Mouse (Mus musculus) liver, embryonic 12.5 days (tissue): ENCODE measurements around the gene Ndufs8. TPM values are rescaled to one million over a fixed set of nuclear protein-coding genes. Genes with fewer than 3 reads are reported as not detected.

Experiments used
- ATAC-seq: fragments of 200-750 bp; cut with Nextera tagmentation; 2 replicates; pipeline ENCODE4 v1.8.0; 2017; ENCODE audit warnings: moderate number of reproducible peaks, mild to moderate bottlenecking, moderate library complexity
- H3K27ac ChIP-seq: fragments of 300-500 bp; sonication (generic); 2 replicates; pipeline ENCODE4 v1.5.1; 2016; ENCODE audit warnings: mild to moderate bottlenecking
- H3K27me3 ChIP-seq: fragments of 300-500 bp; sonication (generic); replicated peaks from 2 replicates; pipeline ENCODE4 v1.6.1; 2016; ENCODE audit warnings: mild to moderate bottlenecking, moderate library complexity
- H3K36me3 ChIP-seq: fragments of 300-500 bp; sonication (generic); 2 replicates; pipeline ENCODE4 v1.6.1; 2016; ENCODE audit warnings: mild to moderate bottlenecking, moderate library complexity
- H3K4me1 ChIP-seq: fragments of 300-500 bp; sonication (generic); 2 replicates; pipeline ENCODE4 v1.6.1; 2016
- H3K4me2 ChIP-seq: fragments of 300-500 bp; sonication (generic); 2 replicates; pipeline ENCODE4 v1.6.1; 2016; ENCODE audit warnings: mild to moderate bottlenecking, moderate library complexity
- H3K4me3 ChIP-seq: fragments of 300-500 bp; sonication (generic); 2 replicates; pipeline ENCODE4 v1.5.1; 2016; ENCODE audit warnings: mild to moderate bottlenecking, moderate library complexity
- H3K9ac ChIP-seq: fragments of 300-500 bp; sonication (generic); 2 replicates; pipeline ENCODE4 v1.6.1; 2016; ENCODE audit warnings: mild to moderate bottlenecking, moderate library complexity
- H3K9me3 ChIP-seq: fragments of 300-500 bp; sonication (generic); replicated peaks from 2 replicates; pipeline ENCODE4 v1.6.1; 2016; ENCODE audit warnings: mild to moderate bottlenecking, moderate library complexity
- WGBS: fragments of 180-500 bp; shearing (Covaris S2); methylation state at CpG from one replicate; pipeline ENCODE4 v1.1.7; 2016; ENCODE audit not compliant: insufficient replicate concordance; 5-methylcytosine and 5-hydroxymethylcytosine counted together
- polyA plus RNA-seq: library from polyadenylated mRNA; unstranded; fragments of >200 nt; fragmentation: Nextera tagmentation; extraction: Ambion mirVana; gene quantifications from 2 replicates; pipeline ENCODE4 v1.2.1, GENCODE M21; 2016

The Ndufs8 gene
- polyA plus RNA-seq, 1 experiment from 2014 or later, result 218 TPM

GRCm38 (mm10) chr19:3928779-3929178, 16.2 kb upstream of the Ndufs8 start:
- H3K27ac ChIP-seq, result peak overlapping the region; percentile 45; the same call in 1 of the 2 replicates
- no peak overlapping the region for H3K4me2 ChIP-seq
- no peaks in the 10 kb centered on the region for H3K36me3 ChIP-seq
- H3K9me3 ChIP-seq, result no peaks in the 10 kb centered on the region
- H3K4me3 ChIP-seq, result no peak overlapping the region
- H3K4me1 ChIP-seq, result peaks cover 39% of the 10 kb centered on the region
- H3K9ac ChIP-seq, result no peak overlapping the region
- H3K27me3 ChIP-seq, result peaks cover 8% of the 10 kb centered on the region; the same call in 1 of the 2 replicates
- ATAC-seq, result no peak
- 60% methylated on average over 4 of the region's 4 CpGs for WGBS

- Histone ChIP-seq H3K27me3 (peaks cover 5% of the 10 kb centered on the region; the same call in 1 of the 2 replicates), H3K9me3 (no peaks in the 10 kb centered on the region), H3K36me3 (no peaks in the 10 kb centered on the region), H3K4me2 (no peak overlapping the region), H3K9ac (no peak overlapping the region), H3K27ac (no peak overlapping the region), H3K4me1 (peaks cover 46% of the 10 kb centered on the region), H3K4me3 (no peak overlapping the region)
- ATAC-seq, result no peak
- WGBS, result 63% methylated on average over 4 of the region's 4 CpGs
These were observed 15.4 kb upstream of the Ndufs8 start for GRCm38 (mm10) chr19:3927989-3928388.

GRCm38 (mm10) chr19:3926685-3927084, 14.1 kb upstream of the Ndufs8 start:
- Histone ChIP-seq H3K27ac (no peak overlapping the region), H3K36me3 (no peaks in the 10 kb centered on the region), H3K4me2 (no peak overlapping the region), H3K4me3 (no peak overlapping the region), H3K27me3 (peaks cover 5% of the 10 kb centered on the region; the same call in 1 of the 2 replicates), H3K4me1 (peaks cover 49% of the 10 kb centered on the region), H3K9ac (no peak overlapping the region), H3K9me3 (no peaks in the 10 kb centered on the region)
- ATAC-seq, result no peak
- 62% methylated on average over 6 of the region's 6 CpGs for WGBS

GRCm38 (mm10) chr19:3926279-3926678, 13.7 kb upstream of the Ndufs8 start:
- H3K4me1 ChIP-seq, result peaks cover 49% of the 10 kb centered on the region
- 52% methylated on average over 3 of the region's 3 CpGs for WGBS
- ATAC-seq, result no peak

GRCm38 (mm10) chr19:3925859-3926258, 13.3 kb upstream of the Ndufs8 start:
- Histone ChIP-seq H3K36me3 (no peaks in the 10 kb centered on the region), H3K27ac (no peak overlapping the region), H3K4me1 (peaks cover 49% of the 10 kb centered on the region), H3K4me2 (no peak overlapping the region), H3K9ac (no peak overlapping the region), H3K9me3 (no peaks in the 10 kb centered on the region), H3K4me3 (no peak overlapping the region), H3K27me3 (peaks cover 5% of the 10 kb centered on the region; the same call in 1 of the 2 replicates)
- 76% methylated on average over 6 of the region's 6 CpGs for WGBS
- no peak for ATAC-seq

More at GRCm38 (mm10) chr19:3926279-3926678, 13.7 kb upstream of the Ndufs8 start:
- Histone ChIP-seq H3K27ac (no peak overlapping the region), H3K9ac (no peak overlapping the region), H3K36me3 (no peaks in the 10 kb centered on the region), H3K4me2 (no peak overlapping the region), H3K27me3 (peaks cover 5% of the 10 kb centered on the region; the same call in 1 of the 2 replicates), H3K4me3 (no peak overlapping the region), H3K9me3 (no peaks in the 10 kb centered on the region)

- WGBS, result 66% methylated on average over 7 of the region's 7 CpGs
- Histone ChIP-seq H3K27me3 (peaks cover 5% of the 10 kb centered on the region; the same call in 1 of the 2 replicates), H3K4me1 (peaks cover 39% of the 10 kb centered on the region), H3K9me3 (no peaks in the 10 kb centered on the region), H3K36me3 (no peaks in the 10 kb centered on the region), H3K4me3 (no peak overlapping the region), H3K4me2 (no peak overlapping the region), H3K9ac (no peak overlapping the region), H3K27ac (no peak overlapping the region)
- ATAC-seq, result no peak
These were observed 12.3 kb upstream of the Ndufs8 start for GRCm38 (mm10) chr19:3924868-3925267.

GRCm38 (mm10) chr19:3924190-3924589, 11.6 kb upstream of the Ndufs8 start:
- Histone ChIP-seq H3K9me3 (no peaks in the 10 kb centered on the region), H3K27me3 (no peaks in the 10 kb centered on the region; the same call in 1 of the 2 replicates), H3K4me2 (no peak overlapping the region), H3K4me3 (no peak overlapping the region), H3K4me1 (peaks cover 33% of the 10 kb centered on the region), H3K9ac (no peak overlapping the region), H3K36me3 (no peaks in the 10 kb centered on the region), H3K27ac (no peak overlapping the region; the same call in 1 of the 2 replicates)
- 76% methylated on average over 8 of the region's 8 CpGs for WGBS
- no peak for ATAC-seq

GRCm38 (mm10) chr19:3923586-3923985, 11.0 kb upstream of the Ndufs8 start:
- H3K4me3 ChIP-seq, result no peak overlapping the region
- ATAC-seq, result no peak
- no peak overlapping the region for H3K4me2 ChIP-seq
- H3K36me3 ChIP-seq, result no peaks in the 10 kb centered on the region
- no peaks in the 10 kb centered on the region for H3K9me3 ChIP-seq
- no peaks in the 10 kb centered on the region; the same call in 1 of the 2 replicates for H3K27me3 ChIP-seq
- no peak overlapping the region for H3K9ac ChIP-seq
- H3K27ac ChIP-seq, result no peak overlapping the region
- WGBS, result 54% methylated on average over 13 of the region's 13 CpGs
- peaks cover 29% of the 10 kb centered on the region for H3K4me1 ChIP-seq

- no peak overlapping the region for H3K27ac ChIP-seq
- H3K9me3 ChIP-seq, result no peaks in the 10 kb centered on the region
- H3K9ac ChIP-seq, result no peak overlapping the region
- no peaks in the 10 kb centered on the region for H3K36me3 ChIP-seq
- ATAC-seq, result no peak
- H3K4me1 ChIP-seq, result peaks cover 29% of the 10 kb centered on the region
- H3K27me3 ChIP-seq, result no peaks in the 10 kb centered on the region; the same call in 1 of the 2 replicates
- WGBS, result 42% methylated on average over 10 of the region's 10 CpGs
- H3K4me2 ChIP-seq, result no peak overlapping the region
- H3K4me3 ChIP-seq, result no peak overlapping the region
These were observed 10.2 kb upstream of the Ndufs8 start for GRCm38 (mm10) chr19:3922661-3923371.

GRCm38 (mm10) chr19:3919928-3920327, 7.4 kb upstream of the Ndufs8 start:
- no peak for ATAC-seq
- no peak overlapping the region for H3K27ac ChIP-seq
- no peaks in the 10 kb centered on the region for H3K36me3 ChIP-seq
- no peak overlapping the region for H3K4me2 ChIP-seq
- H3K9ac ChIP-seq, result no peak overlapping the region
- H3K9me3 ChIP-seq, result no peaks in the 10 kb centered on the region
- no peak overlapping the region for H3K4me3 ChIP-seq
- peaks cover 22% of the 10 kb centered on the region for H3K4me1 ChIP-seq
- no peaks in the 10 kb centered on the region for H3K27me3 ChIP-seq

GRCm38 (mm10) chr19:3916727-3917126, 4.2 kb upstream of the Ndufs8 start:
- no peak overlapping the region for H3K4me2 ChIP-seq
- H3K36me3 ChIP-seq, result no peaks in the 10 kb centered on the region
- 74% methylated on average over 11 of the region's 11 CpGs for WGBS
- H3K27ac ChIP-seq, result no peak overlapping the region
- H3K9ac ChIP-seq, result 0 out of 2 replicates have a peak overlapping the region, but pooled peaks have one; percentile 12
- no peak for ATAC-seq
- H3K9me3 ChIP-seq, result no peaks in the 10 kb centered on the region
- H3K27me3 ChIP-seq, result no peaks in the 10 kb centered on the region
- H3K4me1 ChIP-seq, result peaks cover 25% of the 10 kb centered on the region
- no peak overlapping the region for H3K4me3 ChIP-seq

- Histone ChIP-seq H3K4me2 (peak overlapping the region; percentile 77), H3K4me1 (peaks cover 36% of the 10 kb centered on the region), H3K9ac (peak overlapping the region; percentile 18; the same call in 1 of the 2 replicates), H3K36me3 (peaks cover 17% of the 10 kb centered on the region), H3K4me3 (no peak overlapping the region; the same call in 1 of the 2 replicates), H3K9me3 (no peaks in the 10 kb centered on the region), H3K27me3 (no peaks in the 10 kb centered on the region), H3K27ac (no peak overlapping the region)
- ATAC-seq, result no peak
- WGBS, result 53% methylated on average over 5 of the region's 5 CpGs
These were observed 2.0 kb upstream of the Ndufs8 start for GRCm38 (mm10) chr19:3914535-3914934.
